In genomic region chr16:66694783-66695182, GRCm38 (mm10) we compare ENCODE assay signal across 21 mouse cellular contexts.
DNase-seq lines count a peak whose midpoint lies in the region; ATAC-seq and TF ChIP-seq lines count a peak whose summit lies in the region.
"Had no signal": no experiment of that assay in that cellular context is flagged by ENCODE, and none has a peak within 500 bp of the region (broad histone marks: within the 10 kb centered on the region; RNA-seq: fewer than 3 reads in every experiment).

No protein-coding gene starts in this region.

- no peak overlapping the region for H3K9ac ChIP-seq in forebrain, embryonic 15.5 days (replicated peaks)
- no peak overlapping the region for H3K9ac ChIP-seq in forebrain, embryonic 16.5 days (replicated peaks; ENCODE audit: low read depth, low read length)
- H3K9ac ChIP-seq: heart, embryonic 13.5 days; hindbrain, embryonic 15.5 days; intestine, embryonic 15.5 days had no signal

- H3K4me2 ChIP-seq in forebrain, embryonic 15.5 days (replicated peaks), result no peak overlapping the region
- no peak overlapping the region for H3K4me2 ChIP-seq in forebrain, embryonic 16.5 days (ENCODE audit: low read length)
- H3K4me2 ChIP-seq: heart, embryonic 13.5 days; hindbrain, embryonic 15.5 days; intestine, embryonic 15.5 days had no signal

- no peaks in the 10 kb centered on the region for H3K36me3 ChIP-seq in forebrain, embryonic 15.5 days
- no peaks in the 10 kb centered on the region for H3K36me3 ChIP-seq in forebrain, embryonic 16.5 days (ENCODE audit: control insufficient read depth, insufficient read depth)
- H3K36me3 ChIP-seq: heart, embryonic 10.5 days; heart, embryonic 13.5 days; hindbrain, embryonic 15.5 days; intestine, embryonic 15.5 days had no signal

- H3K9me3 ChIP-seq in forebrain, embryonic 15.5 days, result no peaks in the 10 kb centered on the region
- no peaks in the 10 kb centered on the region for H3K9me3 ChIP-seq in forebrain, embryonic 16.5 days (ENCODE audit: control insufficient read depth, low read length)
- H3K9me3 ChIP-seq: heart, embryonic 10.5 days; heart, embryonic 13.5 days; hindbrain, embryonic 15.5 days; intestine, embryonic 15.5 days had no signal

- H3K27ac ChIP-seq in forebrain, embryonic 15.5 days (replicated peaks), result no peak overlapping the region
- no peak overlapping the region for H3K27ac ChIP-seq in forebrain, embryonic 16.5 days (ENCODE audit: low read length)
- peak overlapping the region; percentile 14; the same call in 1 of the 2 replicates for H3K27ac ChIP-seq in layer of hippocampus, adult 2 months
- H3K27ac ChIP-seq: heart, adult 2 months; heart, embryonic 10.5 days; heart, embryonic 13.5 days; hindbrain, embryonic 15.5 days; intestine, embryonic 15.5 days had no signal

- H3K27me3 ChIP-seq in forebrain, embryonic 15.5 days, result no peaks in the 10 kb centered on the region
- no peaks in the 10 kb centered on the region for H3K27me3 ChIP-seq in forebrain, embryonic 16.5 days (replicated peaks; ENCODE audit: control insufficient read depth, insufficient read depth, low read length)
- H3K27me3 ChIP-seq: heart, embryonic 13.5 days; hindbrain, embryonic 15.5 days; intestine, embryonic 15.5 days had no signal

- H3K4me1 ChIP-seq in forebrain, embryonic 15.5 days, result no peaks in the 10 kb centered on the region
- no peaks in the 10 kb centered on the region for H3K4me1 ChIP-seq in forebrain, embryonic 16.5 days (replicated peaks; ENCODE audit: control insufficient read depth, insufficient read depth, low read length)
- H3K4me1 ChIP-seq: heart, embryonic 10.5 days; heart, embryonic 13.5 days; hindbrain, embryonic 15.5 days; intestine, embryonic 15.5 days had no signal

- TF ChIP-seq CTCF in layer of hippocampus, adult 2 months (conservative IDR thresholded peaks at IDR 0.05), result no peak

- no peak overlapping the region for H3K4me3 ChIP-seq in forebrain, embryonic 15.5 days
- H3K4me3 ChIP-seq in forebrain, embryonic 16.5 days (replicated peaks; ENCODE audit: low read length), result no peak overlapping the region
- no peak overlapping the region for H3K4me3 ChIP-seq in layer of hippocampus, adult 2 months
- H3K4me3 ChIP-seq: heart, adult 2 months; heart, embryonic 10.5 days; heart, embryonic 13.5 days; hindbrain, embryonic 15.5 days; intestine, embryonic 15.5 days had no signal

- DNase-seq in frontal cortex, postnatal 36 days (ENCODE audit: low spot score in 2 of 2), result peak; percentile 3 to 31
- no peak for DNase-seq in frontal cortex, postnatal 25 days (ENCODE audit: low spot score in 2 of 2)
- no peak for DNase-seq in layer of hippocampus, adult 2 months (ENCODE audit: low spot score in 2 of 2)
- DNase-seq in layer of hippocampus, postnatal 25 days (ENCODE audit: extremely low spot score in 1 of 2, low spot score in 1 of 2), result no peak
- DNase-seq: adrenal gland, adult 8-10 months; adrenal gland, postnatal 25 days; cerebellum, adult 18-20 months; cerebellum, adult 9-10 months; cerebellum, postnatal 14 days; gastrocnemius, postnatal 25 days; heart, adult 2 months; heart, postnatal 14 days; heart, postnatal 4 days; kidney, adult 11 months had no signal

- 0 out of 2 replicates have a peak, but pooled peaks have one; percentile 16 for ATAC-seq in forebrain, embryonic 15.5 days (replicated peaks)
- ATAC-seq in forebrain, embryonic 16.5 days, result no peak
- ATAC-seq: activated CD4-positive, CD25-positive, alpha-beta regulatory T cell, adult 4 months; intestine, embryonic 15.5 days had no signal

Comparison
In these comparisons a context has a peak if more than half of its experiments do, and no peak if none do; other contexts are left out.
1. DNase-seq: peak in frontal cortex, postnatal 36 days (2 of 2); none in frontal cortex, postnatal 25 days (0 of 2), layer of hippocampus, adult 2 months (0 of 2) and layer of hippocampus, postnatal 25 days (0 of 2).